Mouse (Mus musculus): Measurements from ENCODE around the gene Engase. TPM values are rescaled to one million over a fixed set of nuclear protein-coding genes. Genes with fewer than 3 reads are reported as not detected.
A peak's percentile ranks its signal among the peaks of the same experiment; 100 is the strongest.

Engase gene
- 4.4 and 6.4 TPM in 2 replicates for polyA plus RNA-seq (2014; fragmentation: Nextera tagmentation; extraction: Ambion mirVana)

DNA sequence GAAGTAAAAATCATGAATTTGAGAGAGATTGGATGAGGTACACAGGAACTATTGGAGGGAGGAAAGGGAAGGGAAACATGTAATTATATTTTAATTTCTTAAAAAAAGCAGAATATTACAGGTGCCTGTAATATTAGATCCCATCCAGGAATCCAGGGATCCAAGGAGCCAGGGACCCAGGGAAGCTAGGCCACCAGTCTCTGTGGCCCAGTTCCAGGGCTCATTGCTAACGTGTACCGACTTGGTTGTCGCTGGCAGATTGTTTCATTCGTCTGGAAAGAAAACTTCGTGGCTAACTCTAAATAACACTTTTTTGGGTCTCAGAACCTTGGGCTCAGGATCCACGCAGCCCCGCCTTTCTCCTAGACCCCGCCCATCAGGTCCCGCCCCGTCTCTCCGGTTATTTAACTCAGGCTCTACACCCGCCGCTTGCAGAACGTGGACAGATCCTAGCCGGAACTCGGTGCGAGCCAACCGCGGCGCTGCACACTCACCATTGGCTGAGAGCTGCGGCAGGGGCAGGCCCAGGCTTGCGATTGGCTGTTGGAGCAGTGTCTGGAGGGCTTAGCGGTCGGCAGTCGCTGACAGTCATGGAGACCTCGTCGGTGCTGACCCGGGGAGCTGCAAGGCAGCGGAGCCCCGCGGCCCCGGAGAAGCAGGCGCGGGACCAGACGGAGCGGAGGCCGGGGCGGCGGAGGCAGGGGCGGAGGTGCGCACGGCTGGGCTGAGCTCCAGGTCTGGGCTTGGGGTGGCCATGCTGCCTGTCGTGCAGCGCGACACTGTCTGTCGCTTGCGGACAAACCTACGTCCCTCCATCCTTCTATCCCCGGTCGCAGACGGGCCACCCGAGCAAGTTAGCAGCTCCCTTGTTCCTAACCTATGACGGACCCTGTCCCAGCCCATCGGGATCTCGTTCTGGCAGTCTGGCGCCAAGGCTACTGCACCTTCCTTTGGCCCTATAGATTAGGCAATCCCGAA, at the start of gene Engase:
Engase (plus strand) TSS at position 434 of the 978 bp plus-strand sequence.
- ATAC-seq (ENCODE audit: low FRiP score) (peak; percentile 99), DNase-seq (ENCODE audit: low spot score, missing footprints) (peak; percentile 99)
- Histone ChIP-seq H3K9ac (ENCODE audit: low read length) (peak within 1 kb of the TSS; percentile 81), H3K36me3 (ENCODE audit: control insufficient read depth, insufficient read depth, low read length) (no peaks in the 10 kb centered on the region), H3K9me3 (ENCODE audit: control insufficient read depth, low read length) (no peaks in the 10 kb centered on the region), H3K4me1 (ENCODE audit: control insufficient read depth, insufficient read depth, low read length) (peaks cover 6% of the 10 kb centered on the region; the same call in 1 of the 2 replicates), H3K27ac (ENCODE audit: low read depth, low read length) (no peak within 1 kb of the TSS), H3K27me3 (ENCODE audit: control insufficient read depth, insufficient read depth, low read length) (no peaks in the 10 kb centered on the region), H3K4me3 (ENCODE audit: low read depth, low read length) (peak within 1 kb of the TSS; percentile 74), H3K4me2 (peak within 1 kb of the TSS; percentile 95)
- under 1% methylated on average over 57 of the region's 57 CpGs for WGBS

DNA sequence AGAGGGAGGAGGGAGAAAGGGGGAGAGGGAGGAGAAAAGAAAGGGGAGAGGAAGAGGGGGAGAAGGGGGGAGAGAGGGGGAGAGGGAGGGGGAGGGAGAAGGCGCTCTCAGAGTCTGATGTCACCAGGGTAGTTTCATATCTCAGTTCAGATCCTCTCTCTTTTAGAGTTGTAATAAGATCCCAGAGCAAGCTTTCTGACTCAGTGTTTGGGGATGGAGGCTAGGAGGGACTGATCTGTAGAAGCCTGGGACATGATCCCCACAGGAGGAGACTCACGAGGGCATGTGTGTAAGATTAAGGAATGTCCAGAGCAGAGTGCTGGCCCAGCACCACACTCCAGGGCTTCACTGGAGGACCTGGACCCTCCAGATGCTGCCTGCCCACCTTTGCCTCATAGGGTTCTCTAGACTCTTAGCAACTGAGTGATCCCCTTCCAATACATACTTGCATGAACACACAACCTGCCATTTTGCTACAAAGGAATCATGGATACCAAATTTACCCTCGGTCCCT, 49.3 kb upstream of the Engase start:
- H3K4me2 ChIP-seq, result no peak overlapping the region
- H3K9me3 ChIP-seq (ENCODE audit: control insufficient read depth, low read length), result no peaks in the 10 kb centered on the region
- H3K4me1 ChIP-seq (ENCODE audit: control insufficient read depth, insufficient read depth, low read length), result peaks cover 14% of the 10 kb centered on the region
- no peaks in the 10 kb centered on the region for H3K36me3 ChIP-seq (ENCODE audit: control insufficient read depth, insufficient read depth, low read length)
- H3K4me3 ChIP-seq (ENCODE audit: low read depth, low read length), result no peak overlapping the region
- WGBS, result 46% methylated on average over 3 of the region's 3 CpGs
- H3K9ac ChIP-seq (ENCODE audit: low read length), result no peak overlapping the region
- no peak overlapping the region for H3K27ac ChIP-seq (ENCODE audit: low read depth, low read length)
- no peaks in the 10 kb centered on the region for H3K27me3 ChIP-seq (ENCODE audit: control insufficient read depth, insufficient read depth, low read length)
- DNase-seq (ENCODE audit: low spot score, missing footprints), result no peak
- ATAC-seq (ENCODE audit: low FRiP score), result no peak

DNA sequence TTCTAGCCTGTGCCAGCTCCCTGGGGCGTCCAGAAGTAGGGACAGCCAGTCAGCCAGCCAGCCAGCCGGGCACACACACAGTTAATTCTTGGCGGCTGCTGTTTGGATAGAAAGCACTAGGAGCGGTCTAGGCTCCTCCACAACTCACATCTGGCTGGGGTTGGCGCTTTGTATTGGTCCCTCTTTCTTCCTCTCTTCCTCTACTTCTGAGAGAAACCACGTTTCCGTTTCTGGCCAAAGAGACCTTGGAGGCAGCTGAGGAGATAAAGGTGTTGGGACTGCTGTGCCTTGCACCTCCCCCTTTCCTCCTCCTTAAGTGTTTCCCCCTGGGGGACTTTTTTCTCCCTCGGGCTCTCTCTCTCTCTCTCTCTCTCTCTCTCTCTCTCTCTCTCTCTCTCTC, 48.6 kb upstream of the Engase start, which contains the start of gene C1qtnf1:
C1qtnf1 (plus strand) TSS at position 218 of the 400 bp plus-strand sequence.
- no peak within 1 kb of the TSS for H3K27ac ChIP-seq (ENCODE audit: low read depth, low read length)
- no peaks in the 10 kb centered on the region for H3K9me3 ChIP-seq (ENCODE audit: control insufficient read depth, low read length)
- H3K9ac ChIP-seq (ENCODE audit: low read length), result no peak within 1 kb of the TSS; the same call in 1 of the 2 replicates
- DNase-seq (ENCODE audit: low spot score, missing footprints), result no peak
- peaks cover 14% of the 10 kb centered on the region for H3K4me1 ChIP-seq (ENCODE audit: control insufficient read depth, insufficient read depth, low read length)
- H3K27me3 ChIP-seq (ENCODE audit: control insufficient read depth, insufficient read depth, low read length), result no peaks in the 10 kb centered on the region
- H3K36me3 ChIP-seq (ENCODE audit: control insufficient read depth, insufficient read depth, low read length), result no peaks in the 10 kb centered on the region
- H3K4me3 ChIP-seq (ENCODE audit: low read depth, low read length), result no peak within 1 kb of the TSS; the same call in 1 of the 2 replicates
- ATAC-seq (ENCODE audit: low FRiP score), result no peak
- under 1% methylated on average over 8 of the region's 8 CpGs for WGBS
- peak within 1 kb of the TSS; percentile 22; the same call in 1 of the 2 replicates for H3K4me2 ChIP-seq

DNA sequence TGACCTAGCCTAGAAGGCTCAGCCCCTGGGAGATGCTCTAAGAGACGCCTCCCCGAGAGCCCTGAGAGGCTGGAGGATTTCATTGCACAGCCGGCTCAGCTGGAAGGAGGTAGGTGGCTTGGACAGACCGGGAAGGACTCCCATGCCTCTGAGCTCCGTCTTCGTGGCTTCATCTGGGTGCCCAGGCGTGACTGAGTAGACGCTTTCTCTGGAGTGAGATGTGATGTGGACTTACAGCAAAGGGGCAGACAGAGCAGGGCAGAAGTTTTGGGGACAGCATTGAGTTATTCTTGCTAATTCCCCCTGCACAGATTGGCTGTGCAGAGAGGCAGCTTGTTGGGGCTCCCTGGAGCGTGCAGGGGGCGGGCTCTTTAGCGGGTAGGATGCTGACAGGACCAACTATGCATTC, 48.2 kb upstream of the Engase start:
- 8% methylated on average over 11 of the region's 11 CpGs for WGBS
- no peak overlapping the region for H3K27ac ChIP-seq (ENCODE audit: low read depth, low read length)
- DNase-seq (ENCODE audit: low spot score, missing footprints), result no peak

DNA sequence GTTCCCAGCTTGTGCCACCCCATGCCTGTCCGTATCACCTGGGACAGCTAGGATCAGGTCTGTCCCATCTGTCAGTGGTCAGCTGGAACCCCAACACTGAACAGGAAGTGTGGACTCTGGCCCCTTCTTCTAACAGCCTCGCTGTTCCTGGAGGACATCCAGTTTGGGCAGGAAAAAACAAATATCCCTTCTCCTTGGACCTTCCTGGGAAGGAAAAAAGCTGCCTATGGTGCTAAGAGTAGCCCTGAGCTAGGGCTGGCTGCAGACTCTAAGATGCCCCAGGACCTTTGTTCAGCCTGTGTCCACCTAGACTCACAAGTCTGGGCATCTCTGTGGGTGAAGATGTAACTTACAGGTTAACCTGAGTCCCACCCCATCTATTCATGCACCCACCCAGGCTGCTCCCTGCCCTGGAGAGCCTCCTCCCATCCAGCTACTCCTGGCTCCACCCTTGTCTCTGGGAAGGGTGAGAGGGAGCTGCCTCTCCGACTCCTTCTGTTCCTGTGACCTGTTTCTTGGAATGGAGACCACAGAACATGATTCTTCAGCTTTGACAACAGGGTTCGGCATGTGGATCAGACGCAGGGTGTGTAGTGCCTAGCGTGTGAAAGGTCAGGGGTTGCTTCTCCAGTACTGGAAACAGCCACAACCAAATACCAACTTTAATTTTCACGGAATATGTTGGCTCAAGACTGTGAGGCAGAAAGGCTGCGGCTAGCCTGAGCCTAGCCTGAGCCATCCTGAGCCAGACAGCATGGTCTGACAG, 47.5 kb upstream of the Engase start:
- WGBS, result 59% methylated on average over 8 of the region's 8 CpGs
- peaks cover 8% of the 10 kb centered on the region; the same call in 1 of the 2 replicates for H3K4me1 ChIP-seq (ENCODE audit: control insufficient read depth, insufficient read depth, low read length)
- H3K27me3 ChIP-seq (ENCODE audit: control insufficient read depth, insufficient read depth, low read length), result no peaks in the 10 kb centered on the region
- ATAC-seq (ENCODE audit: low FRiP score), result no peak
- DNase-seq (ENCODE audit: low spot score, missing footprints), result no peak
- H3K9me3 ChIP-seq (ENCODE audit: control insufficient read depth, low read length), result no peaks in the 10 kb centered on the region
- no peaks in the 10 kb centered on the region for H3K36me3 ChIP-seq (ENCODE audit: control insufficient read depth, insufficient read depth, low read length)
- H3K27ac ChIP-seq (ENCODE audit: low read depth, low read length), result no peak overlapping the region
- H3K4me3 ChIP-seq (ENCODE audit: low read depth, low read length), result no peak overlapping the region; the same call in 1 of the 2 replicates
- H3K4me2 ChIP-seq, result no peak overlapping the region; the same call in 1 of the 2 replicates
- no peak overlapping the region for H3K9ac ChIP-seq (ENCODE audit: low read length)

More for the DNA sequence above, 48.2 kb upstream of the Engase start:
- Histone ChIP-seq H3K9me3 (ENCODE audit: control insufficient read depth, low read length) (no peaks in the 10 kb centered on the region), H3K4me2 (peak overlapping the region; percentile 22; the same call in 1 of the 2 replicates), H3K27me3 (ENCODE audit: control insufficient read depth, insufficient read depth, low read length) (no peaks in the 10 kb centered on the region), H3K4me1 (ENCODE audit: control insufficient read depth, insufficient read depth, low read length) (peaks cover 13% of the 10 kb centered on the region), H3K9ac (ENCODE audit: low read length) (no peak overlapping the region; the same call in 1 of the 2 replicates), H3K4me3 (ENCODE audit: low read depth, low read length) (no peak overlapping the region; the same call in 1 of the 2 replicates), H3K36me3 (ENCODE audit: control insufficient read depth, insufficient read depth, low read length) (no peaks in the 10 kb centered on the region)
- no peak for ATAC-seq (ENCODE audit: low FRiP score)

DNA sequence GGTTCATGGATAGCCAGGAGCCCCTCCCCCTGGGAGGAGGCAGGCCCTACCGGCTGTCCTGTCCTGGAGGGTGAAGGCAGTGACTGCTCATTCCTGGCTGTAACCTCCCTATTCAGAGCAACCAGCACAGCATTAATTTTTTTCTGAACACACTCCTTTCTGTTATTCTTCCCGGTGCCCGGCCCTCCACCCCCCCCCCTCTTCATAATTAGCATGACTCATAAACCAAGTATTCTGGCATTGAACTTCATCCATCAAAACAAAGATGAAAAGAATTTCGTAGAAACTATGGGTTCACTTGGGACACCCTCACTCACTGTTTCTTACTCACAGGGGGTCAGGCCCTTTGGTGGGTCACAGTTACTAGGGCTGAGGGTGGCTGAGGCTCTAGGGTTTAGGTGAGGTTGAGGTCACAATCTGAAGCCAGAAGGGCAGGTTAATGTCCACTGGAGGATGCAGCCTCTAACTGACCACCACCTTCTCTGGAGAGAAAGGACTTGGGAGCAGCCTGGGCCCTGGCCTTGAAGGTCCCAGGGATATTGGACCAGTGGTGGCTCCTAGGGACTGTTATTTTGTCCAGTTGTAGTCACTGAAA, 46.2 kb upstream of the Engase start:
- H3K4me2 ChIP-seq, result no peak overlapping the region
- no peaks in the 10 kb centered on the region for H3K9me3 ChIP-seq (ENCODE audit: control insufficient read depth, low read length)
- no peaks in the 10 kb centered on the region for H3K27me3 ChIP-seq (ENCODE audit: control insufficient read depth, insufficient read depth, low read length)
- H3K4me1 ChIP-seq (ENCODE audit: control insufficient read depth, insufficient read depth, low read length), result peaks cover 8% of the 10 kb centered on the region; the same call in 1 of the 2 replicates
- DNase-seq (ENCODE audit: low spot score, missing footprints), result no peak
- no peaks in the 10 kb centered on the region for H3K36me3 ChIP-seq (ENCODE audit: control insufficient read depth, insufficient read depth, low read length)
- WGBS, result 68% methylated on average over 4 of the region's 4 CpGs
- no peak overlapping the region for H3K4me3 ChIP-seq (ENCODE audit: low read depth, low read length)
- H3K9ac ChIP-seq (ENCODE audit: low read length), result no peak overlapping the region
- ATAC-seq (ENCODE audit: low FRiP score), result no peak
- H3K27ac ChIP-seq (ENCODE audit: low read depth, low read length), result no peak overlapping the region

DNA sequence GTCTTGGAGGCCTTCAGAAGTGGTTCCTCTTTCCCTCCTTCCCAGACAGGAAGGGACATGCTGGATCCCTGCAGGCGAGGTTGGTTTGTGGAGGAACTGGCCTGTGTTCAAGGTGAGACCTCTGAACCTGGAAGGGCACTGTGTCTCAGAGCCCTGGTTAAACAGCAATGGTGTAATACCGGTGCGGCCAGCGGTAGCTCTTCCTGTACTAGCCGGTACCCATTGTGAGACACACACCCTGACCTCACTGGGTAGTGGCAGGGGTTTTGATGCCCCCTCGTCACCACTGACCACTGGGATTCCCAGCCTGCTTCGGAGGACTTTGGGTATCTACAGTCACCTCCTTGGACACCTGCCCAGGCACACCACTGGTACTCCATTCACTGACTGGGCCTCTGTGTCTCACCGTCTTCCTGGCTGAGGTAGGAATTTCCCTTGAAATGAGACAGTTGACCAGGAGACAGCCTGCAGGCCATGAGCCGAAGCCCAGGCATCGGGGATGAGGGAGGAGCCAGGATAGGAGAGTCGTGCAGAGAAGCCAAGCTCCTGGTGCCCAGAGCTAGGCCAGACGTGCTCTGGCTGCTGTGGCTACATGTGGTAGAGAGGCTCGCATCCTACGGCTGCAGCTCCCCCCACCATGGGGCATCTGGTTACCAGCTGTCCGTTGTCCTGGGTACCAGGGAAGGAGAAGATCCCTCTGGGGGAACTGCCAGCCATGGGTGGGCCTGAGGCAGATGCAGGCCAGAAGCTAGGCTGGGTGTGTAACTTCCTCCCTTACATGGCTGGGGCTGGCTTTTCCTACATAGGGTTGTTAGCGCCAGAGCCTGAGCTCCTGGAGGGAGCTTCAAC, 45.3 kb upstream of the Engase start:
- Histone ChIP-seq H3K9ac (ENCODE audit: low read length) (no peak overlapping the region), H3K4me3 (ENCODE audit: low read depth, low read length) (no peak overlapping the region), H3K27me3 (ENCODE audit: control insufficient read depth, insufficient read depth, low read length) (no peaks in the 10 kb centered on the region), H3K9me3 (ENCODE audit: control insufficient read depth, low read length) (no peaks in the 10 kb centered on the region), H3K36me3 (ENCODE audit: control insufficient read depth, insufficient read depth, low read length) (no peaks in the 10 kb centered on the region), H3K4me1 (ENCODE audit: control insufficient read depth, insufficient read depth, low read length) (peaks cover 8% of the 10 kb centered on the region; the same call in 1 of the 2 replicates), H3K4me2 (no peak overlapping the region), H3K27ac (ENCODE audit: low read depth, low read length) (no peak overlapping the region)
- DNase-seq (ENCODE audit: low spot score, missing footprints) (no peak), ATAC-seq (ENCODE audit: low FRiP score) (no peak)
- 84% methylated on average over 16 of the region's 16 CpGs for WGBS

DNA sequence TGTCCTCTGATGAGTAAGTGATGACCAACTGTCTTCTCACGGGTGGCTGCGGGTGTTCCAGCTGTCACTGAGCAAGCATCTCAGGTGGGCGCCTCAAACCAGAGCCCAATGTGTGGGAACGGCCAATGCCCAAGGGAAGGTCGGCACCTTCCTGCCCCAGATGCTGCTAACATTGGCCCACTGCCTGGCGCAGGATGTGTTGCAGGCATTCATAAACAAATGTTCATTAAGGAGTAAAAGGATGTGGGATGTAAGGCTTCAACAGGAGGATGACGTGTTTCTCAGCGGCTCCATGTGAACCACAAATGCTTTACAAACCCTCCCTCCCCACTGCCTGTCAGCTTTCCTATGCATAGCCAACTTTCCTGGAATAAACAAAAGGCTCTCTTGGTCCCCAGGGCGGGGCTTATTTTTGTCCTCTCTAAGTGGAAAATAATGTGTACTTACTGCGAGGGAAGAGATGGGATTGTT, 43.2 kb upstream of the Engase start:
- 77% methylated on average over 10 of the region's 10 CpGs for WGBS
- H3K4me3 ChIP-seq (ENCODE audit: low read depth, low read length), result no peak overlapping the region

More for the DNA sequence above, 43.2 kb upstream of the Engase start:
- no peaks in the 10 kb centered on the region for H3K9me3 ChIP-seq (ENCODE audit: control insufficient read depth, low read length)
- H3K27ac ChIP-seq (ENCODE audit: low read depth, low read length), result no peak overlapping the region
- DNase-seq (ENCODE audit: low spot score, missing footprints) (no peak), ATAC-seq (ENCODE audit: low FRiP score) (no peak)
- no peaks in the 10 kb centered on the region for H3K27me3 ChIP-seq (ENCODE audit: control insufficient read depth, insufficient read depth, low read length)
- H3K4me2 ChIP-seq, result no peak overlapping the region
- no peak overlapping the region for H3K9ac ChIP-seq (ENCODE audit: low read length)
- no peaks in the 10 kb centered on the region for H3K36me3 ChIP-seq (ENCODE audit: control insufficient read depth, insufficient read depth, low read length)
- H3K4me1 ChIP-seq (ENCODE audit: control insufficient read depth, insufficient read depth, low read length), result peaks cover 9% of the 10 kb centered on the region
